Mouse (Mus musculus) C2C12 (cell line): Measurements from ENCODE around the gene Pmp22. TPM values are rescaled to one million over a fixed set of nuclear protein-coding genes. Genes with fewer than 3 reads are reported as not detected.

Source experiments
- H3K27me3 ChIP-seq: one replicate; pipeline ENCODE4 v1.6.1; 2011; ENCODE audit not compliant: control insufficient read depth, insufficient read depth, insufficient read length
- H3K36me3 ChIP-seq: one replicate; pipeline ENCODE4 v1.6.1; 2011; ENCODE audit not compliant: control insufficient read depth, insufficient read depth
- H3K4me3 ChIP-seq: one replicate; pipeline ENCODE4 v1.5.1; 2011; ENCODE audit warnings: mild to moderate bottlenecking, control low read depth; ENCODE audit not compliant: poor library complexity, insufficient read depth, severe bottlenecking
- H3K79me2 ChIP-seq: one replicate; pipeline ENCODE4 v1.6.1; 2011; ENCODE audit not compliant: control insufficient read depth, insufficient read depth
- H3K79me3 ChIP-seq: one replicate; pipeline ENCODE4 v1.6.1; 2011; ENCODE audit warnings: low read depth, control low read depth
- H3ac ChIP-seq: one replicate; pipeline ENCODE3; 2011; ENCODE audit warnings: low read depth; ENCODE audit not compliant: control insufficient read depth, insufficient read length
- CEBPB ChIP-seq: IDR thresholded peaks from one replicate; pipeline ENCODE4 v1.6.1; 2011; ENCODE audit warnings: low read depth, mild to moderate bottlenecking, control low read depth, moderate library complexity
- CTCF ChIP-seq: IDR thresholded peaks from one replicate; pipeline ENCODE4 v1.5.1; 2011; ENCODE audit not compliant: control insufficient read depth, insufficient read depth, insufficient read length
- FOSL1 ChIP-seq: IDR thresholded peaks from one replicate; pipeline ENCODE4 v1.8.0; 2011; ENCODE audit warnings: mild to moderate bottlenecking, low read length; ENCODE audit not compliant: poor library complexity, insufficient read depth, severe bottlenecking
- MAX ChIP-seq: IDR thresholded peaks from one replicate; pipeline ENCODE4 v1.6.1; 2011; ENCODE audit warnings: mild to moderate bottlenecking, control low read depth
- MYOD1 ChIP-seq: IDR thresholded peaks from one replicate; pipeline ENCODE4 v1.6.1; 2011; ENCODE audit warnings: low read depth; ENCODE audit not compliant: control insufficient read depth, insufficient read length
- MYOG ChIP-seq: IDR thresholded peaks from one replicate; pipeline ENCODE4 v1.6.1; 2011; ENCODE audit not compliant: control insufficient read depth, insufficient read length; ENCODE audit errors: extremely low read depth
- USF1 ChIP-seq: IDR thresholded peaks from one replicate; pipeline ENCODE4 v1.6.1; 2011; ENCODE audit warnings: low read depth, mild to moderate bottlenecking, control low read depth, moderate library complexity
- polyA plus RNA-seq: library from polyadenylated mRNA; unstranded; fragments of >200 nt; fragmentation: generic; extraction: Trizol; gene quantifications from one replicate; pipeline ENCODE4 v1.2.1, GENCODE M21; 2012; ENCODE audit warnings: missing spikeins

Gene Pmp22
- polyA plus RNA-seq, 1 experiment, result 56.7 TPM

DNA sequence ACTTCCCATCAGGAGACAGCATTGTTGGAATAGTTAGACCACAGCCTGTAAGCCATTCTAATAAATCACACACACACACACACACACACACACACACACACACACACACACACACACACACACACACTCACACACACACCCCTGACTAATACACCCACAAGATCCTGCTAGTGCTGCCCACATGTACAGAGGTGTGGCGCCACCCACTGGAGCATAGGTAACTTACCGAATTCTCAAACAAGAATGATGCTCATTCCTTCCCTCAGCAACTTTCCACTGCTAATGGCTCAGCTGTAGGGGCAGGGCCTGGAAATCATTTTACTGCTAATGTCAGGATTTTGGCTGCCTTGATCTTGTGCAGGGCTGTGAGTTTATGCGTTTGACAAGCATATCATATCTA is 46.5 kb downstream of the Pmp22 start:
- H3ac ChIP-seq, result no peak overlapping the region
- no peaks in the 10 kb centered on the region for H3K79me2 ChIP-seq
- H3K4me3 ChIP-seq, result no peak overlapping the region
- no peaks in the 10 kb centered on the region for H3K27me3 ChIP-seq
- H3K36me3 ChIP-seq, result no peaks in the 10 kb centered on the region
- TF ChIP-seq FOSL1, result no peak
- TF ChIP-seq MYOG, result no peak
- TF ChIP-seq USF1, result no peak
- no peak for TF ChIP-seq MAX
- no peak for TF ChIP-seq CTCF
- no peak for TF ChIP-seq CEBPB
- TF ChIP-seq MYOD1, result no peak
- H3K79me3 ChIP-seq, result no peaks in the 10 kb centered on the region

DNA sequence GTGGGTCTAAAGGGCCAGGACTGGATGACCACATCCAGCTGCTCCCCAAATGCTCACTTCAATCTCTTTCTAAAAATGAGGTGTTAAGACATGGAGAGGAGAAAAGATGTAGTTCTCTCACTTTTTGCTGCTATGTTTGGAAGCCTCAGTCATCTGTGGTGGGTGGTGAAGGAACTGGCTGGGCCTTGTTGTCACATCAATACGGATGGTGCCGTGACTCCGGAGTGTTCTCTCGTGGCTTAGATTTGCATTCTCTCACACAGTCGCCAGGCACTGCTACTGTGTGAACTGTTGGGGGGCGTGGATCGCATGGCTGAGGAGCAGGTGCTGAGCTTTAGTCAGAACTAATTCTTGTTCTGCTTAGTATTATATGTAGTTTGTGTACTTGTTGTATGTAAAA is 47.6 kb downstream of the Pmp22 start:
- no peaks in the 10 kb centered on the region for H3K79me2 ChIP-seq
- TF ChIP-seq MYOG, result no peak
- no peak for TF ChIP-seq MAX
- no peak for TF ChIP-seq FOSL1
- TF ChIP-seq CEBPB, result no peak
- TF ChIP-seq MYOD1, result no peak
- TF ChIP-seq CTCF, result no peak
- TF ChIP-seq USF1, result no peak
- no peak overlapping the region for H3K4me3 ChIP-seq
- no peaks in the 10 kb centered on the region for H3K27me3 ChIP-seq
- H3K36me3 ChIP-seq, result no peaks in the 10 kb centered on the region
- no peak overlapping the region for H3ac ChIP-seq
- no peaks in the 10 kb centered on the region for H3K79me3 ChIP-seq

DNA sequence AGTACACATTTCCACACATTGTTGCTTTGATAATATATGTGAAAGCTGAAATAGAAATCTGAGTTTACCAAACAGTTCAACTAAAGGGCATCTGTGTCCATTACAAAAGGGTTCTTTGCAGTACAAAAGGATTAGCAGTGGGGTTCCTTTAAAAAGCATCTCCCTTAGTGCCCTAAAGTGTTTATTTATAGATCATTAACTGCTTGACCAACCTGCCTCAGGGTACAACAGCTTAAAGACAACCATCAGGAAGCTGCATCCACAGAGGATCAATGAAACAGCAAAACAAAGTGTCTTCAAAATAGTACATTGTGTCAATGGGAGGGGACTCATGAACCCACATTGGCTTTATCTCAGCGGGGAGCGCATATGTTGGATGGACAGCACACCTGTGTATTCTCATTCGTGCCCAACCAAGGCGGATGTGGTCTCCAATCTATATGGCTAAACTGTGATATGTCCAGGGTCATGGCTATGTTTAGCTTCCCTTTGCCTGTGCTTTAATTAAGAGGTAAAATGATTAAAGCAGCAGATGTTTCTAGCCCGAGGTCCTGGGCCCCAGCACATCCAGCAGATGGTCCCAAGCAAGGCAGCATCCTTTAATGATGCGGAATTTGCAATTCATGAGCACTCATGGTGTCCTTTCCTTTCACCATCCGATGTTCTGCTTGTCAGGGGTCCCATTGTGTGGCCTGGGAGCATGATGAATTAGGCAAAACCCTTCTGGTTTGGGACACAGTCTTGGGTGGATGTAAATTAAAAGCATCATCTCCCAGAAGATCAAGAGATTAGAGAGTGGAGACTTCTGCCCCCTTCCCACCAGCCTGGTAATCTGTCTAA is 51.7 kb downstream of the Pmp22 start:
- Histone ChIP-seq H3K79me3 (no peaks in the 10 kb centered on the region), H3K36me3 (no peaks in the 10 kb centered on the region), H3K4me3 (no peak overlapping the region), H3K79me2 (no peaks in the 10 kb centered on the region), H3ac (no peak overlapping the region), H3K27me3 (no peaks in the 10 kb centered on the region)
- no peak for TF ChIP-seq MYOG
- no peak for TF ChIP-seq CTCF
- no peak for TF ChIP-seq USF1
- no peak for TF ChIP-seq MAX
- TF ChIP-seq FOSL1, result no peak
- TF ChIP-seq MYOD1, result no peak
- TF ChIP-seq CEBPB, result no peak

DNA sequence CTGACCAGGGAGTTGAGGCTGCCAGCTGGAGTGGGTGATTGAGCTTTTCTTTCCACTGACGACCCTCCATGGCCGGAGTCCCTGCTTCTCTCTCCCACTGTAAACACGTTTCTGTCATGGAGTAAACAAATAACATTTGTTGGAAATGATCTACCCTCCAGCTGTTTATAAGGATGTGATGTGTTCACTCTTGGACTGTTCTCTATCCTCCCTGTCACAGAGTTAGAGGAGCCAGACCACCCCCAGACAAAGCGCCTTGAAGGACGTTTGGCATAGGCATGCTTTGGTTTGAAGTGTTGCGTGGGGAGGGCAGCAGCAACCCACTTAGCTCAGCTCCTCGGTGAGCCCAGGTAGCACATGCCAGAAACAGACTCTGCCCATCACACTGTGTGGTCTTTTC is 60.0 kb downstream of the Pmp22 start:
- H3K27me3 ChIP-seq, result no peaks in the 10 kb centered on the region
- no peaks in the 10 kb centered on the region for H3K79me3 ChIP-seq
- no peak for TF ChIP-seq USF1
- no peak for TF ChIP-seq MYOD1
- TF ChIP-seq MYOG, result no peak
- TF ChIP-seq CTCF, result no peak
- no peak for TF ChIP-seq CEBPB
- no peak for TF ChIP-seq FOSL1
- no peak for TF ChIP-seq MAX
- no peaks in the 10 kb centered on the region for H3K79me2 ChIP-seq
- no peak overlapping the region for H3ac ChIP-seq
- no peak overlapping the region for H3K4me3 ChIP-seq
- no peaks in the 10 kb centered on the region for H3K36me3 ChIP-seq

DNA sequence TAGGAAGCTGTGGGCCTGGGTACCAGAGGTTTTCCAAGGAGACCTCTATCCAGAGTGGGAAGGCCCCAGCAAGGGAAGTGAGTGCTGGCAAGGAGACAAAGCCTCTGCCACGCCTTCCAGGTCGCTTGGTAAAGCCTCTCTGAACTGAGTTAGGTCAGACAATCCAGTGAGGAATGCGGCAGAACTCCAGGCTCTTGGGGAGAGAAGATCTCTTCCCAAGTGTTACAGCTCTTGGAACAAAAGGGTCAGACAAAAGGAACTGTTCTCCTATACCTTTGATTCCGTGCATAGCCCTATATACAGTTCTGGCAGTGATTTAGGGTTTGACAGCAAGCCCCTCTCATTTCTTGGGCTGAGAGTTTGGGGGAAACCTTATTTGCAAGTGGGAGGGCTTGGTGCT is 69.3 kb downstream of the Pmp22 start:
- H3K4me3 ChIP-seq, result no peak overlapping the region
- no peak overlapping the region for H3ac ChIP-seq
- TF ChIP-seq CTCF (no peak), USF1 (no peak), FOSL1 (no peak), MAX (no peak), MYOG (no peak), CEBPB (no peak), MYOD1 (no peak)
- no peaks in the 10 kb centered on the region for H3K79me3 ChIP-seq
- no peaks in the 10 kb centered on the region for H3K36me3 ChIP-seq
- no peaks in the 10 kb centered on the region for H3K27me3 ChIP-seq
- H3K79me2 ChIP-seq, result no peaks in the 10 kb centered on the region

DNA sequence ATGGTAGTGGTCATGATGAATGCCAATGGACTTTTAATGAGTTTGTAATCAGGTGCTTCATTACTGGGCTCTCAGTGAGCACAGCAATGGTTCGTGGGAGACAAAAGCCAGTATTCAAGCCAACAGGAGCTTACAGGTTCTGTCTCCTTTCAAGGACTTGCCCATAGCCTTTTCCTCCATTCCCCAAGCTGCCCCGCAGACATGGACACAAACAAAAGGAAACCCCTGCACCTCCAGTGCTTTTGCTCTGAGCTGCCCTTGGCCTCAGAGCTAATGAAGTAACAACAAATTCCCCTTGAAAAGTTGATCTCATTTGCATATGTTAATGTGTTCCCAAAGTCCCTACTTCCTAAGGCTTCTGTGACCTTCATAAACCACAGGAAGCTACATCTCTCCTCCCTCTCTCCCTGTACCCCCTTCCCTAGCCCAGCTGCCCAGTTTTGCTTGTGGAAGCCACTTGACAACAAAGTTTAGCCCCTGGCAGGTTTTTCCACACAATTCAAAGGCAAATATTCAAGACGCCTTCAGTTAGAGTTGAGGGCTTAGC is 73.3 kb downstream of the Pmp22 start:
- H3K36me3 ChIP-seq, result no peaks in the 10 kb centered on the region
- no peaks in the 10 kb centered on the region for H3K27me3 ChIP-seq
- TF ChIP-seq CTCF (no peak), MAX (no peak), FOSL1 (no peak), MYOD1 (no peak), CEBPB (no peak), MYOG (no peak), USF1 (no peak)
- H3K79me3 ChIP-seq, result no peaks in the 10 kb centered on the region
- H3K79me2 ChIP-seq, result no peaks in the 10 kb centered on the region
- no peak overlapping the region for H3ac ChIP-seq
- no peak overlapping the region for H3K4me3 ChIP-seq

Other genes starting within 250 kb of the Pmp22 start
- 13.7 TPM for gene Tvp23b, start 249.5 kb upstream of the Pmp22 start, polyA plus RNA-seq
- gene Cdrt4, start 177.8 kb upstream of the Pmp22 start, polyA plus RNA-seq, result not detected
- gene Tekt3, start 67.3 kb upstream of the Pmp22 start, polyA plus RNA-seq, result not detected